Mouse (Mus musculus): ENCODE results near the gene Rd3.

DNA sequence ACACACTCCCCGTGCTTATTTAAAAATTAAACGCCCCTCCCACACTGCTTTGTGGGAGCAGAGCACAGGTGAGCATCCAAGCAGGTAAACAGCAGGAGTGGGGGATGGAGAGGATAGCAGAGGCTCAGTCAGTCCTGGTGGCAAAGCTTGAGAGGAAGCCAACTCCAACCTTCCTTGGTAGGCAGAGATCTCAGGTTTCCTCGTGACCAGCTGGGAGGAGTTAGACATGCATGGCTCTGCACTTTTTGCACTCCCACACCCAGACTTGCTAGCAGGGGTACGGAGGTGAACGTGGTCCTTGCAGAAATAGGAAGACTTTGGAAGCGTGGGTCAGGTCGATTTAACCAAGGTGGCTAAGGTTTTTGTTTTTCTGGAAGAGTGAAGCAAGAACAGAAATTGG, 48.8 kb upstream of the Rd3 start:
- TF ChIP-seq POLR2A (IDR thresholded peaks at IDR 0.05; ENCODE audit: extremely low read depth, insufficient read depth, low read length) (no peak), CTCF (IDR thresholded peaks at IDR 0.05; ENCODE audit: extremely low read depth, insufficient read depth, low read length) (no peak)
